Mouse (Mus musculus) erythroblast, embryonic 14.5 days (primary cell): ENCODE data around the gene Hadha.

Source experiments
- GATA1 ChIP-seq: IDR thresholded peaks from 2 replicates; pipeline ENCODE4 v1.6.1; 2012; ENCODE audit warnings: low read length, inconsistent platforms, mixed read lengths
- TAL1 ChIP-seq: IDR thresholded peaks from 3 replicates; pipeline ENCODE4 v1.6.1; 2012; ENCODE audit warnings: low read length, inconsistent platforms, mixed read lengths

- no peak for TF ChIP-seq GATA1
- no peak for TF ChIP-seq TAL1
These were observed 34.9 kb downstream of the Hadha start for GRCm38 (mm10) chr5:30120106-30120505.
